Mouse (Mus musculus) thymus, adult 2 months (tissue): ENCODE data around the gene Dicer1.

Experiments used
- CTCF ChIP-seq: fragments of 200-500 bp; IDR thresholded peaks from 2 replicates; pipeline ENCODE4 v1.5.1; 2012; ENCODE audit warnings: mild to moderate bottlenecking, control low read depth, low read length, moderate library complexity, borderline replicate concordance; ENCODE audit not compliant: control insufficient read depth, poor library complexity, insufficient read depth; ENCODE audit errors: extremely low read depth
- POLR2A ChIP-seq: fragments of 200-500 bp; IDR thresholded peaks from 2 replicates; pipeline ENCODE4 v1.6.1; 2012; ENCODE audit warnings: mild to moderate bottlenecking, low read length, control low read depth, moderate library complexity; ENCODE audit not compliant: control insufficient read depth, poor library complexity, insufficient read depth; ENCODE audit errors: extremely low read depth

- TF ChIP-seq POLR2A = no peak
- TF ChIP-seq CTCF = no peak
Measured at GRCm38 (mm10) chr12:104640934-104641333, 110.8 kb downstream of the Dicer1 start.
